Mouse (Mus musculus): ENCODE measurements at regions not wholly inside any gene's neighbourhood (a gene's known extent, or its start where the extent isn't known, plus 50 kb on each side); places are given as distances from the start of the nearest gene placed in this dataset.

GRCm38 (mm10) chrX:11141294-11141693 lies 157.8 kb upstream of the H2al1a start:
- peak; percentile 43 for TF ChIP-seq CTCF (conservative IDR thresholded peaks at IDR 0.05; ENCODE audit: insufficient read depth, insufficient read length, low read depth, low read length)
- no peak for TF ChIP-seq POLR2A (IDR thresholded peaks at IDR 0.05; ENCODE audit: low read depth, low read length)
